Mouse (Mus musculus) neural tube, embryonic 13.5 days (tissue): ENCODE data around the gene Usp49. TPM values are rescaled to one million over a fixed set of nuclear protein-coding genes. Genes with fewer than 3 reads are reported as not detected.

Experiments used
- ATAC-seq: fragments of 200-750 bp; cut with Nextera tagmentation; 2 replicates; pipeline ENCODE4 v1.8.0; 2017; ENCODE audit warnings: low read depth, mild to moderate bottlenecking, moderate TSS enrichment, moderate library complexity
- H3K27ac ChIP-seq: fragments of 300-500 bp; sonication (generic); replicated peaks from 2 replicates; pipeline ENCODE4 v1.5.1; 2015; ENCODE audit warnings: moderate library complexity, mild to moderate bottlenecking, inconsistent platforms
- H3K27me3 ChIP-seq: fragments of 300-500 bp; sonication (generic); 2 replicates; pipeline ENCODE4 v1.6.1; 2015; ENCODE audit warnings: mild to moderate bottlenecking, inconsistent platforms
- H3K36me3 ChIP-seq: fragments of 300-500 bp; sonication (generic); 2 replicates; pipeline ENCODE4 v1.6.1; 2015; ENCODE audit warnings: mild to moderate bottlenecking, inconsistent platforms
- H3K4me1 ChIP-seq: fragments of 300-500 bp; sonication (generic); replicated peaks from 2 replicates; pipeline ENCODE4 v1.6.1; 2015; ENCODE audit warnings: inconsistent platforms
- H3K4me2 ChIP-seq: fragments of 300-500 bp; sonication (generic); 2 replicates; pipeline ENCODE4 v1.6.1; 2015; ENCODE audit warnings: inconsistent platforms, mild to moderate bottlenecking, moderate library complexity
- H3K4me3 ChIP-seq: fragments of 300-500 bp; sonication (generic); 2 replicates; pipeline ENCODE4 v1.5.1; 2015; ENCODE audit warnings: mild to moderate bottlenecking, inconsistent platforms
- H3K9ac ChIP-seq: fragments of 300-500 bp; sonication (generic); 2 replicates; pipeline ENCODE4 v1.6.1; 2015; ENCODE audit warnings: moderate library complexity, mild to moderate bottlenecking, inconsistent platforms
- H3K9me3 ChIP-seq: fragments of 300-500 bp; sonication (generic); 2 replicates; pipeline ENCODE4 v1.6.1; 2016; ENCODE audit warnings: inconsistent platforms
- WGBS: fragments of 180-500 bp; shearing (Covaris S2); methylation state at CpG from one replicate; pipeline ENCODE4 v1.1.7; 2015; 5-methylcytosine and 5-hydroxymethylcytosine counted together
- polyA plus RNA-seq: library from polyadenylated mRNA; unstranded; fragments of >200 nt; fragmentation: Nextera tagmentation; extraction: Ambion mirVana; gene quantifications from 2 replicates; pipeline ENCODE4 v1.2.1, GENCODE M21; 2015

The Usp49 gene
- polyA plus RNA-seq, 1 experiment from 2014 or later, result 8.2 TPM

DNA sequence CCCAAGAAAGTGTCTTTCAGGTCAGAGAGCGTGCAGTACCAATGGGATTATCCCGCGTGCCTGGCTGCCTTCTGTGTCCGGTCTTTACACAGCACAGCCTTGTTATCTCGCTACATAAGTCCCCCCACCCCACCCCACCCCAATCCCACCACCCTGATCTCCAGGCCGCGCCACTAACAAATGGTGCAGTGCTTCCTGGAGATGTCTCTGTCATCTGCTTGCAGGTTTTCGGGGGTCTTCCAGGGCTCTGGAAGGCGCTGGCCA, 57.8 kb downstream of the Usp49 start, which contains the start of gene Tomm6:
Gene Tomm6 (minus strand): TSS at position 43 of the 264 bp plus-strand sequence.
- peak within 1 kb of the TSS; percentile 91 for H3K27ac ChIP-seq
- no peaks in the 10 kb centered on the region for H3K27me3 ChIP-seq
- H3K4me3 ChIP-seq, result peak within 1 kb of the TSS; percentile 66
- ATAC-seq, result no peak
- WGBS, result 1% methylated on average over 9 of the region's 9 CpGs
- peak within 1 kb of the TSS; percentile 96 for H3K4me2 ChIP-seq
- peak within 1 kb of the TSS; percentile 95 for H3K9ac ChIP-seq
- H3K36me3 ChIP-seq, result peaks cover 26% of the 10 kb centered on the region
- peaks cover 25% of the 10 kb centered on the region for H3K4me1 ChIP-seq
- H3K9me3 ChIP-seq, result no peaks in the 10 kb centered on the region

DNA sequence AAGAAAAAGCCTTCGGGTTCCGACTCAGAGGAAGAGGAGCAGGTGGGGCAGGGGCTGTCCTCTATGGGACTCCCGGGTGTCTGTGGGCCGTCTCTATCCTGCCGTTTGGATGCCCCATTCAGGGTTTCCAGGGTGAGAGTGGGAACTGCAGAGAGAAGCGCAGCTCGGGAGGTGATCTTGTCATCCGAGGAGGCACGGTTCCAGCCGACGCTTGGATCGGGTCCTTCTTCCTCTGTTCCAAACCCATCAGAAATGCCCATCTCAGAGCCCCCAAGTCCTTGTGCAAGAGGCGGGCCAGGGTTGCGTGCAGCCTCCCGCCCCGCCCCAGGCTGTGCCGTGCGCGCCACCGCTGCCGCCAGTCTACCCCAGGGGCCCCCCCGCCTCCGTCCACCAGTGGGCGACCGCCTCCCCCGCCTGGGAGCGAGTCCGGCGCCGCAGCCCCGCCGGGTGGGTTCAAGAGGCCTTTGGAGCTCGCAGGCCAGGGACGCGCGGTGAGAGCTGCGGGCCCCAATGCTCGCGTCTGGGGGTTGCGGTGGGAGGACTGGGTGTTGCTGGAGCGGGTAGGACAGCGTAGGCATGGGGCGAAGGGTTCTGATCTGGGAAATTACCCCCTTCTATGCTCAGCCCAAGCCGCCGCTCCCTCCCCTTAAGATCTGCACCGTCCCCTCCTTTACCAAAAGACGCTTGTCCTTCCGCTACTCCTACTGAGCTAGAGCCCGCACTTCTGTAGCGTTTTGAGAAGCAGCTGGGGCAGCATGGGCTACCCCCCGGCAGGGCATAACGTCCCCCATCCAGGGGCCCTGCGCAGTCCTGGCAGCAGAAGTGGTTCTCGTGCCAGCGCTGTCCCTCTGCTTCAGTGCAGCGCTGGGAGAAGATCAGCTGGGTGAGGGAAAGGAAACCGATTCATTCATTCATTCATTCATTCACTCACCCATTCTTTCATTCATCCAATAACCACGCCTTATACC, 58.4 kb downstream of the Usp49 start, which contains the start of gene Frs3:
Gene Frs3 (plus strand): TSS at position 423 of the 968 bp plus-strand sequence.
- Histone ChIP-seq H3K27ac (peak within 1 kb of the TSS; percentile 91), H3K36me3 (peaks cover 21% of the 10 kb centered on the region), H3K4me3 (peak within 1 kb of the TSS; percentile 66), H3K4me1 (peaks cover 32% of the 10 kb centered on the region), H3K27me3 (no peaks in the 10 kb centered on the region; the same call in 1 of the 2 replicates), H3K4me2 (peak within 1 kb of the TSS; percentile 96), H3K9ac (peak within 1 kb of the TSS; percentile 95), H3K9me3 (no peaks in the 10 kb centered on the region)
- ATAC-seq, result peak; percentile 73
- 1% methylated on average over 54 of the region's 58 CpGs for WGBS

DNA sequence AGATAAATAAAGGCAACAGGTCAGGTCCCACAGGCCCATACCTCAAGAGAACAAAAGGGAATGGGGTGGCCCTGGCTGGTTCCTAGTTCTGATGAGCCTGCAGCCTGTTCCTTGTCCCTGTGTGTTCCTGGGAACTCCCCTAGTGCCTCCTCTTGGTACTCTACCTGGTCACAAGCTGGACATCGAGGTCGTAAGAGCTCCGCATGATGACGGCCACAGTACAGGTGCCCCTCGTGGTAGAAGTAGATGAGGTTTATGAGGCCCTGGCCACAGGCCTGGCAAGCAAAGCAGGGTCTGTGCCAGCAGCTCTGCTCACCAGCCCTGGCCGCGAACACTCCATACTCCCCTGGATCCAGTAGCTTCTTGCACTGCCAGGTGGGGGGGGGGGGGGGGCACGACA, 59.4 kb downstream of the Usp49 start:
- no peak overlapping the region for H3K27ac ChIP-seq
- no peak overlapping the region for H3K9ac ChIP-seq
- no peaks in the 10 kb centered on the region; the same call in 1 of the 2 replicates for H3K27me3 ChIP-seq
- ATAC-seq, result no peak
- peak overlapping the region; percentile 96 for H3K4me2 ChIP-seq
- peaks cover 38% of the 10 kb centered on the region for H3K4me1 ChIP-seq
- peaks cover 11% of the 10 kb centered on the region; the same call in 1 of the 2 replicates for H3K36me3 ChIP-seq
- peak overlapping the region; percentile 66 for H3K4me3 ChIP-seq
- no peaks in the 10 kb centered on the region for H3K9me3 ChIP-seq
- WGBS, result 85% methylated on average over 7 of the region's 8 CpGs

DNA sequence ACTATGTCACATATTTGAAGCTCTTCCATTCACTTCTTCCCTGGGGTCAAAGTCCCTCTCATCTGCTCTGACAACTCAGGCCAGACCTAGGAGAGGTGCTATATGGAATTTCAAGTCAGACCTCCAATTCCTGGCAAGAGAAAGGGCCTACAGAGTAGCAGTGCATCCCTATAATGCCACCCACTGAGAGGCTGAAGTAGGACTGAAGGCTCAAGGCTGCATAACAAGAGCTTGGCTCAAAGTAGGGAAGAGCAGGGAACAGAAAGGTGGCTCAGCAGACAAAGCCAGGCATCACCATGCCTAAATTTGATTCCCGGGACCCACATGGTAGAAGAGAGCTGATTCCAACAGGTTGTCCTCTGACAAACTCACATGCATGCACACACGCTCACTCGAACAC, 61.2 kb downstream of the Usp49 start:
- WGBS, result 87% methylated on average over 3 of the region's 3 CpGs
- no peaks in the 10 kb centered on the region; the same call in 1 of the 2 replicates for H3K27me3 ChIP-seq
- no peak overlapping the region for H3K4me3 ChIP-seq

DNA sequence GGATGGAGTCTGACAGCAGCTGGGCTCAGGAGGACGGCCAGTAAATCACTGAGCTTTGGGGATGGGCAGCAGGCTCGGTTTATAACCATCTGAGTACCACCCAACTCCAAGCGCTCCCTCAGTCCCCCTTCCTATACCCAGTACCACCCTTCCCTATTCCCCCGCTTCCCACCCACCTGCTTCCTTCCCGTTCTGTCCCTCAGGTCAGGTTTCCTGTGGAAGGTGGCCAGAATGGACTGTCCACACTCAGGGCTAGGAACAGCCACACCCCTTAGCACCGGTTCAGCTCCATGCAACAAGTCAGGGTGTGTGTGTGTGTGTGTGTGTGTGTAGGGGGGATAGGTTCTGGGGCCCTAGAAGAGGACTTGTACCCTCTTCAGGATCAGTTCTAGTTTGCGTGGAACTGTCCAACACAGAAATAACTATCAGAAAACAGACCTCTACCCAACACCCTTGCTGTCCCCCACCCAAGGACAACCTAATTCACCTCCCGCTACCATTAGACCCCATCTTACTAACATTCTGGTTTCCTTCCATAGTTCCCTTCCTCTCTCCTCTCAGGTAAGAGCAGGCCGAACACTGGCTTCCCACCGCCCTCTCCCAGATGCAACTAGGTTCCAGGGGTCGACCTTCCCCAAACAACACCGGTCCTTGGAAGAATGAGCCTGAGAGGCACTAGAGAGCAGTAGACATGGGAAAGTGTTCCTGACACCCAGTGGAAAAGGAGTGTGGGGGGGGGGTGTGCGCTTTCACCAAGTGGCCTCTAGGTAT, 63.4 kb downstream of the Usp49 start:
- Histone ChIP-seq H3K36me3 (peaks cover 5% of the 10 kb centered on the region; the same call in 1 of the 2 replicates), H3K9ac (peak overlapping the region; percentile 87), H3K4me3 (peak overlapping the region; percentile 71), H3K27ac (peak overlapping the region; percentile 78), H3K27me3 (no peaks in the 10 kb centered on the region; the same call in 1 of the 2 replicates), H3K4me2 (peak overlapping the region; percentile 79), H3K4me1 (peaks cover 28% of the 10 kb centered on the region), H3K9me3 (no peaks in the 10 kb centered on the region)
- peak; percentile 12 for ATAC-seq
- 32% methylated on average over 13 of the region's 13 CpGs for WGBS

More for the DNA sequence above, 61.2 kb downstream of the Usp49 start:
- ATAC-seq, result no peak
- Histone ChIP-seq H3K4me1 (peaks cover 36% of the 10 kb centered on the region), H3K27ac (no peak overlapping the region), H3K36me3 (no peaks in the 10 kb centered on the region), H3K9me3 (no peaks in the 10 kb centered on the region), H3K9ac (no peak overlapping the region), H3K4me2 (no peak overlapping the region)

DNA sequence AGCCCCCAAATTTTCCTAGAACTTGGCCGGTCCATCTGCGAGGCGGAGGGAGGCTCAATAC, 63.8 kb downstream of the Usp49 start, which contains the start of gene Gm21981:
Gene Gm21981 (minus strand): TSS at position 14 of the 61 bp plus-strand sequence.
- no peak for ATAC-seq
- peak within 1 kb of the TSS; percentile 79 for H3K4me2 ChIP-seq
- H3K4me1 ChIP-seq, result peaks cover 25% of the 10 kb centered on the region
- peak within 1 kb of the TSS; percentile 78 for H3K27ac ChIP-seq
- peak within 1 kb of the TSS; percentile 71 for H3K4me3 ChIP-seq
- H3K9me3 ChIP-seq, result no peaks in the 10 kb centered on the region
- H3K9ac ChIP-seq, result peak within 1 kb of the TSS; percentile 87
- peaks cover 9% of the 10 kb centered on the region; the same call in 1 of the 2 replicates for H3K36me3 ChIP-seq
- H3K27me3 ChIP-seq, result no peaks in the 10 kb centered on the region; the same call in 1 of the 2 replicates
- 0% methylated on average over 3 of the region's 3 CpGs for WGBS

DNA sequence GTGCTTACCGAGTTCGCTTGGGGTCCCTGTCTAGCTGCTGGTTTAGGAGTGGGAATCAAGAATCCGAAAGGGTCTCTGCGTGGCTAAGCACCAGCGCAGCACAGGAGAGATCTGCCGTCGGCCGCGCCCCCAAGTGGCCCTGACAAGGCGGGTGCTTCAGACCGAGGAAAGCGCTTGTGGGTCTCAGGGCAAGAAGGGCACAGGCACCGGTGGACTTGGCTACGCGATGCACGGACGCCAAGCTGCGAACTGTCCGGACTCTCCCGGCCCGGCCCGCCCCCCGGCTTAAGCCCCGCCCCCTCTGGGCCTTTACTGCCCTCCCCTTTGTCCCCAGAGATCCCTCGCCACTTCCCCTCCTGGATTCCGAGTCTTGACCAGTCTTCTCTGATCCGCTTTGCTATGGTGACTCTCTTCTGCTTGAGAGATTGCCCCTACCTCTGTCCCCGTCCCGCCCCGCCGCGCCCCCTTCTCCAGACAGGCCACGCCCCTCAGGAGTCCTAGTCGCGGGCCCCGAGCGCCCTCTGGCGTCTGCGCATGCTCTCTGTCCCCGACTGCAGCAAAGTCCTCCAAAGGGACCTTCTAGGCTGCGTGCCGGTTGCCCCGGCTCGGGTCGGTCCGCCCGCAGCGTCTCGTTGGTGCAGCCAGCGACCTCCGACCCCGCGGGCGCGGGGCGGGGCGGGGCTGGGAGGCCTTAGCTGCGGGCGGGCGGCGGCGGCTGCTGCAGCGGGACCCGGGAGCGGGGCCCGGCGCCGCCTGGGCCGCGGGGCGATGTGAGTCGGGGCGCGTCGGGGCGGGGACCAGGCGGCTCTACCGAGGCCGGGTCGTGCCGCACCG, 64.2 kb downstream of the Usp49 start, which contains the start of gene Prickle4:
Gene Prickle4 (minus strand): TSS at position 234 of the 834 bp plus-strand sequence.
- Histone ChIP-seq H3K9me3 (no peaks in the 10 kb centered on the region), H3K27me3 (no peaks in the 10 kb centered on the region; the same call in 1 of the 2 replicates), H3K4me1 (peaks cover 21% of the 10 kb centered on the region), H3K4me3 (peak within 1 kb of the TSS; percentile 71), H3K9ac (peak within 1 kb of the TSS; percentile 87), H3K36me3 (peaks cover 14% of the 10 kb centered on the region; the same call in 1 of the 2 replicates), H3K4me2 (peak within 1 kb of the TSS; percentile 79), H3K27ac (peak within 1 kb of the TSS; percentile 78)
- peak; percentile 95 for ATAC-seq
- under 1% methylated on average over 79 of the region's 82 CpGs for WGBS

DNA sequence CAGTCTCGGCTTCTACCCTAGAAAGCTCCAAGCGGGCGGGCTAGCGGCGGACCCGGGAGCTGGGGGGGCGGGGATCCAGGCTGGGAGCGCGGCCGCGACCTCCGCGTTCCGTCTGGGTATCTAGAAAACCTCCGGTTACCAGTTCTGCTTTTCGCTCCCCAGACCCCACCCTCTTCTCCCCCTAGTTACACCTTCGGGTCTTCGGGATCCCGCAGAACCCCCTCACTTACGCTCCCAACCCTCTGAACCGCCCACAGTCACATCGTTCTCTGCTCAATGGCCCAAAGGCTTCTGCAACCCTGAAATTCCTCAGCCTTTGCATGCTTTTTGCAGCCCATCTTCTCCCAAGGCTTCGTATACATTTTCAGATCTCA, 64.8 kb downstream of the Usp49 start:
- ATAC-seq, result peak; percentile 37
- peaks cover 18% of the 10 kb centered on the region for H3K4me1 ChIP-seq
- peak overlapping the region; percentile 79 for H3K4me2 ChIP-seq
- under 1% methylated on average over 23 of the region's 23 CpGs for WGBS
- H3K9me3 ChIP-seq, result no peaks in the 10 kb centered on the region
- peak overlapping the region; percentile 78 for H3K27ac ChIP-seq
- H3K4me3 ChIP-seq, result peak overlapping the region; percentile 71
- peaks cover 20% of the 10 kb centered on the region; the same call in 1 of the 2 replicates for H3K36me3 ChIP-seq
- H3K9ac ChIP-seq, result peak overlapping the region; percentile 87
- no peaks in the 10 kb centered on the region; the same call in 1 of the 2 replicates for H3K27me3 ChIP-seq

DNA sequence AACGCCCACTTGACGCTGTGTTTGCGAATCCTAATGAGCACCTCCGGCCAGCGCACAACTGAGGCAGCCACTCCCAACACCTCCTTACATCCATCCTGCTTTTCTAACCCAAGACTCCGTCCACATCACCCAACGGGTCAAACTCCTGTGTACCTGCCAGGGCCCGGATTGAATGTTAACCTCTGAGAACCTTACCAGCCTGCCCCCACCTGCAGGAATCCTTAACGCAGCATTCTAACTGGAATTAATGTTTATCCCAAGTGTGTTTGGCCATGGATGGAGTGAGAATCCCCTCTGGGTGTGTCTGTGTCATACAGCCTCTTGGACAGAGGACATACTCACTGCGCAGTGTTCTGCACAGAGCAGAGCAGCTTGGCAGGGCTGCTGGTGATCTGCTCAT, 67.7 kb downstream of the Usp49 start:
- WGBS, result 86% methylated on average over 10 of the region's 10 CpGs
- Histone ChIP-seq H3K4me2 (no peak overlapping the region), H3K27me3 (peaks cover 15% of the 10 kb centered on the region), H3K4me3 (no peak overlapping the region), H3K9me3 (no peaks in the 10 kb centered on the region), H3K4me1 (peaks cover 18% of the 10 kb centered on the region), H3K9ac (no peak overlapping the region), H3K27ac (no peak overlapping the region), H3K36me3 (peaks cover 47% of the 10 kb centered on the region)
- ATAC-seq, result no peak

DNA sequence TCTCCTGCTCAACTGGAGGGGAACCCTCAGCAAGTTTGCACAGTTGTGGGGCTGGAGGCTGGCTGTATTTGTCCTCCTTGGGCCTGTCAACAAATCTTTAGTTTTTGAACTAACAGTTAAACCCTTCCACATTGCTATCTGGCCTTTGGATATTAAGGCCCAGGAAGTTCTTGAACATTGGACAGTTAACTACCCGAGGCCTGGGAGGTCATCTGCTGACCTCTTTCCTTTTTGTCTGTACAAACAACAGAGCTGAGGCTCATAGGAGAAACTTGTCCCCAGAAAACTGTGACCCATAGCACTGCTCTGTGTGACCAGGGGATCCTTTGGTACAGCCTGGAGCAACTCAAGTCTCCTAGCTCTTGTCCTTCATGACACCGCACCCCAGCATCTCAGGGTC, 68.6 kb downstream of the Usp49 start:
- peaks cover 10% of the 10 kb centered on the region for H3K4me1 ChIP-seq
- H3K4me3 ChIP-seq, result no peak overlapping the region
- no peaks in the 10 kb centered on the region for H3K9me3 ChIP-seq
- H3K9ac ChIP-seq, result no peak overlapping the region
- no peak overlapping the region for H3K4me2 ChIP-seq
- no peak overlapping the region for H3K27ac ChIP-seq
- 81% methylated on average over 2 of the region's 2 CpGs for WGBS
- H3K27me3 ChIP-seq, result peaks cover 21% of the 10 kb centered on the region
- ATAC-seq, result no peak
- H3K36me3 ChIP-seq, result peaks cover 55% of the 10 kb centered on the region

DNA sequence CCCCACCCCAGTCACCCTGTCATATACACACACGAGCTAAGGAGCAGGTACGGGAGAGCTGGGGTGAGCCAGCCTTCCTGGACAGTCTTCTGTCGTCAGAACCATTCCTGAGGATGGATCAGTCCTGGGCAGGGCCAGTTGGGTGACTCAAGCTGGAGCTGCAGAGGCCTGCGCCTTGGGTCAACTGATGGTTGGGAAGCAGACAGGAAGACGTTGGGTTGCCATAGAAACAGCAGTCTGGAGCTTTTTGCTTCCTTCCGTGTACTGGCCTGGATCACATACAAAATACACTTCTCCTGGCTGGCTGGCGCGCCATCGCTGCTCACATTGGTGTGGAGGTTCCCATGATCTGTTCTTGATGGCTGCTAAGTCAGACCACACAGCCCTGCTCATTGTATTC, 71.3 kb downstream of the Usp49 start:
- ATAC-seq, result no peak
- no peaks in the 10 kb centered on the region for H3K4me1 ChIP-seq
- H3K4me2 ChIP-seq, result no peak overlapping the region
- H3K27me3 ChIP-seq, result peaks cover 21% of the 10 kb centered on the region
- H3K9ac ChIP-seq, result no peak overlapping the region
- no peak overlapping the region for H3K27ac ChIP-seq
- H3K36me3 ChIP-seq, result peaks cover 55% of the 10 kb centered on the region
- WGBS, result 79% methylated on average over 9 of the region's 9 CpGs
- H3K4me3 ChIP-seq, result no peak overlapping the region
- no peaks in the 10 kb centered on the region for H3K9me3 ChIP-seq
